Mouse (Mus musculus): Measurements from ENCODE around the gene Ppcs. TPM values are rescaled to one million over a fixed set of nuclear protein-coding genes. Genes with fewer than 3 reads are reported as not detected.

The Ppcs gene
- 32.6 and 34.9 TPM in 2 replicates for polyA plus RNA-seq (2015; fragmentation: Nextera tagmentation; extraction: Ambion mirVana)

DNA sequence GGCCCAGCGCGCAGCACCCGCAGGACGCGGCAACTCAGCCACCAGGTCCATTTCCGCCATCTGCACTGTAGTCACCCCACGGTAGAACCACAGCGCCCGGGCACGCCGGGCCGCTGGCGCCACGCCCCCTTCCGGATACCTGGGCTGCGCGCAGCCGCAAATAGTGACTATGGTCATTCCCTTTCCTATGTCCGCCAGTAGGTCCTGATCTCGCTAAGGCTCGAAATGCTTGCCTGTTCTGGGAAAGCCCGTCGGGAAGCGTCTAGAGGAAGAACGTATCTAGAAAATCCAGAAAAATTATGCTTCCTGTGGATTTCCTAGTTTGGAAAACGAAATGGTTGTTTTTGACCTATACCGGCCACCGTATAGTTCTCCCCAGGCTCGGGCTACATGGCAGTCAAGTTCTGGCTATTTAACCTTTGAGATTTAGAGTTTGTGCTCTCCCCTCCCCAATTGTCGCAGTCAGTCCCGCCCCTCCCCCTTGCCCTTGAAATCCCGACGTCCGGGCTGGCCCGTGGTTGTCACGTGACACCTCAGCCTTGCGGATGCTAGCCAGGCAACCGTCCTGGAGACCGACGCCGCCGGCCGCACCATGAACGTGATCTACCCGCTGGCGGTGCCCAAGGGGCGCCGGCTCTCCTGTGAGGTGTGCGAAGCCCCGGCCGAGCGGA lies at the start of gene Ppcs, which contains the start of gene Zmynd12:
Gene Ppcs (minus strand): TSS at position 127 of the 671 bp plus-strand sequence.
Gene Zmynd12 (plus strand): TSS at position 521 of the 671 bp plus-strand sequence.

DNA sequence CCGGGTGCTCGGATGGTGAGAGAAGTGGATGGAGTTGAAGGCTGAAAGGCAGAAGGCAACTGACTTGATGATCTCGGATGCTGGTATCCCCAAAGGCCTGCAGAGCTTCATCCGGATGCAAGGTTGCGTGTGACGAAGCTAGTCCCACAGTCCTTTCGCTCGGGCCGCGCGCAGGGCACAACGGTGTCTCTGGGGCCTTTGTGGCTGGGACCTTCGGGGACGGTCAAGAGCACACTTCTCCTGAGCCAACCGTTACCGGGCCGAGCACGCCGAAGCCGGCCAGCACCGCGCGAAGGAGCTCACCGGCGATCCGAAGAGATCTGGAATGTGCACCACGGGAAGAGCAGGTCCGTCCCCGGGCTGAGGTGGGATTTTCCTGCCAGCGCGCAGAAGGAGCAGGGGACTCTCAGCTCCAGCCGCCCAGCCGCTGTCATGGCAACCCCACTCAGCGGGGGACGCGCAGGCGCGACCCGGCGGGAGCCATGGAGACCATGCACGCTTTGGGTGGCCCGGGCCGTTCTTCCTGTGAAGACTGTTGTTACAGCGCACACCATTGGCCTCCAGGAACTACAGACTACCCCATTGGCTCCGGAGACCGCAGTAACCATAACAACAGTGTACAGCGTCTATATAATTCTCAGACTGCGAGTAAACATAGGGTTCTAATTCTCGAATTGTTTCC lies 7.0 kb downstream of the Ppcs start, which contains the start of gene Ccdc30:
Gene Ccdc30 (minus strand): TSS at position 450 of the 682 bp plus-strand sequence.

Other genes starting within 250 kb of the Ppcs start
- gene Zfp691, start 248.2 kb downstream of the Ppcs start, polyA plus RNA-seq (2015; fragmentation: Nextera tagmentation; extraction: Ambion mirVana) = 3.7 and 3.8 TPM in 2 replicates
- gene Ermap, start 232.4 kb downstream of the Ppcs start, polyA plus RNA-seq (2015; fragmentation: Nextera tagmentation; extraction: Ambion mirVana) = 0.35 and 0.92 TPM in 2 replicates
- 117 and 125 TPM in 2 replicates for gene Svbp, start 227.1 kb downstream of the Ppcs start, polyA plus RNA-seq (2015; fragmentation: Nextera tagmentation; extraction: Ambion mirVana)
- gene Tmem269, start 204.2 kb downstream of the Ppcs start, polyA plus RNA-seq (2015; fragmentation: Nextera tagmentation; extraction: Ambion mirVana) = 0.10 TPM in 1 of 2 replicates, not detected in the other
- gene AU022252, start 189.7 kb downstream of the Ppcs start, polyA plus RNA-seq (2015; fragmentation: Nextera tagmentation; extraction: Ambion mirVana) = 16.0 and 19.9 TPM in 2 replicates
- 28.1 and 33.4 TPM in 2 replicates for gene P3h1, start 189.5 kb downstream of the Ppcs start, polyA plus RNA-seq (2015; fragmentation: Nextera tagmentation; extraction: Ambion mirVana)
- not detected in 2 replicates for gene Cldn19, start 167.0 kb downstream of the Ppcs start, polyA plus RNA-seq (2015; fragmentation: Nextera tagmentation; extraction: Ambion mirVana)
- 336 and 370 TPM in 2 replicates for gene Ybx1, start 127.8 kb downstream of the Ppcs start, polyA plus RNA-seq (2015; fragmentation: Nextera tagmentation; extraction: Ambion mirVana)
- gene Ppih, start 101.9 kb downstream of the Ppcs start, polyA plus RNA-seq (2015; fragmentation: Nextera tagmentation; extraction: Ambion mirVana) = 30.0 and 36.2 TPM in 2 replicates
- 0.59 and 1.2 TPM in 2 replicates for gene Ccdc30, start 6.9 kb downstream of the Ppcs start, polyA plus RNA-seq (2015; fragmentation: Nextera tagmentation; extraction: Ambion mirVana)
- 0.30 and 0.36 TPM in 2 replicates for gene Zmynd12, start 394 bp upstream of the Ppcs start, polyA plus RNA-seq (2015; fragmentation: Nextera tagmentation; extraction: Ambion mirVana)
- gene Rimkla, start 70.2 kb upstream of the Ppcs start, polyA plus RNA-seq (2015; fragmentation: Nextera tagmentation; extraction: Ambion mirVana) = 0.07 and 0.23 TPM in 2 replicates
- gene Foxj3, start 114.6 kb upstream of the Ppcs start, polyA plus RNA-seq (2015; fragmentation: Nextera tagmentation; extraction: Ambion mirVana) = 12.3 and 13.2 TPM in 2 replicates
- 2.8 and 3.9 TPM in 2 replicates for gene Frg2f1, start 117.1 kb upstream of the Ppcs start, polyA plus RNA-seq (2015; fragmentation: Nextera tagmentation; extraction: Ambion mirVana)
- 1.2 and 1.5 TPM in 2 replicates for gene Guca2a, start 215.3 kb upstream of the Ppcs start, polyA plus RNA-seq (2015; fragmentation: Nextera tagmentation; extraction: Ambion mirVana)
- gene Guca2b, start 236.5 kb upstream of the Ppcs start, polyA plus RNA-seq (2015; fragmentation: Nextera tagmentation; extraction: Ambion mirVana) = not detected in 2 replicates